Mouse (Mus musculus): ENCODE results near the gene Rbpms2. TPM values are rescaled to one million over a fixed set of nuclear protein-coding genes. Genes with fewer than 3 reads are reported as not detected.

The Rbpms2 gene
- total RNA-seq, 2 experiments from 2014 or later: 63.3 to 89.9 TPM

DNA sequence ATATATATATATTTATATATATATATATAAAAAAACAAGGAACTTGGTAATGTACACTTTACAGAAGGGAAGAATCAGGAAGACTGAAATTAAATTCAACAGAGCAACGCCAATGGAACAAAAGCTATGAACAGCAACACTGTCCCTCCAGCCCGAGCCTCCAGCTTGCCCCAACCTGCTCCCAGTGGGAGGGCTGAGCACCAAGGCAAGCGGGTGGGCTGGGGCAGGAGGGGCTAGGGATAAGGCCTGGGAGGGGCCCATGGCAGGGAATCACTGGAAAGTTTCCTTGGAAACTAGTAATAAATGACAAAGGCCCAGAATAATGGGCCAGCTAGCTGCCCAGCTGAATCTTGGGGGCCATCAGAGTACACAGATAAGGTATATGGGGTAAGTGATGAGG is 63.0 kb downstream of the Rbpms2 start:
- DNase-seq (ENCODE audit: low spot score in 2 of 2): no peak

DNA sequence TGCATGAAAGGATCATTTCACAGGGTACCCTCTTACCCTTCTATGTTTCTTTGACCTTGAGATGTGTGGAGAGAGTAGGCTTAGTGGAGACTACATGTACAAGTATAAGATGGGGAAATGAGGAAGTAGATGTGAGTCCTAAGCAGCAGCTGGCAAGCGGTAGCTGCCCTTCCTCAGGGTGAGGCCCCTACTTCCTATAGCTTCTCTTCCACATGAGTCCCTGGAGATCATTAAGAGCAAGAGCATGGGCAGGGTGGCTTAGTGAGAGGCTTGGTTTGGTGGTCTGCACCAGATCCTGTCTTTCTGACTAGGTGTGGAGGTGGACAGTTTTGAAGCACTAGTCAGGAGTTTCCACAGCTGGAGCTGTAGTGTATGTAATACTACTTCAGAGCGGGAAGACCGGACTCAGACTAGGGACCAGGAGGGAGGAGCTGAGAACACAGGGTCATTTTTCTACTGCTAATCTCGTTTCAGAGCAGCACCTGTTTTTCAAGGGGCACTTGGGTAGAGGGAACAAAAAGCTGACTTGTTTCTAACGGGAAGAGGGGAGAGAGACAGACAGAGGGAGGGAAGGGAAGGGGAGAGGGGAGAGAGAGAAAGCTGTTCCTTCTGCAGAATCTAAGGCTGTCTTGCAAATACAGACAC is 63.6 kb downstream of the Rbpms2 start:
- no peak for DNase-seq (ENCODE audit: low spot score in 2 of 2)

DNA sequence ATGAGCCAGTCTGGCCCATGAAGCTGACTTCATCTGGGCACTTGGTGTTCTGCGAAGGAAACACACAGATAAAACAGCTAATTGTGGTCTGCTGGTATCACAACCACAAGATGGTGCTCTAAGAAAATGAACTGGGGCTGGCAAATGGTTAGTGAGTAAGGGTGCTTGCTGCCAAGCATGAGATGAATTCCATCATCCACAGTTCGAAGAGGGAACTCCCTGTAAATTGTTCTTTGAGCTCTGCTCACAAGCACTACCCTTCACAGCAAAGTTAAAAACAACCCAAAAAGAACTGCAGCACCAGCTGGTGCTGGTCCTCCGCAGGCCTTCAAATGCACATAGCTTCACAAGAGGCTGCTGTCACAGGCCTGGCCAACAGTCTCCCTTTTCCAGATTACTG is 66.2 kb downstream of the Rbpms2 start:
- no peak for DNase-seq (ENCODE audit: low spot score in 2 of 2)

DNA sequence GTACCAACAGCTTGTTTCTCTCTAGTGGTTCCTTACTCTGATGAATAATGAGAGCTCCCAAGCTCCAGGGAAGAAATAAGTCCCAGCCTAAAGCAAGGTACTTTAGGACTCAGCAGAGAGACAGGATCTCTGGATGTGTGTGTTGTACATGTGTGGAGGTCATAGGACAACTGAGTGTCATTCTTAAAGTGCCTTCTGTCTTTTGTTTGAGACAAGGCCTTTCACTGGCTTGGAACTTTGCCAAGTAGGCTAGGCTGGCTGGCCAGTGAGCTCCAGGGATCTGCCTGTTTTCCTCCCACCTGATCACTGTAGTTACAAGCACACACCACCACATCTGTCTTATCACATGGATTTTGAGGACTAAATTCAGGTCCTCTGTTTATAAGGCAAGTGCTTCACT is 66.9 kb downstream of the Rbpms2 start:
- no peak for DNase-seq (ENCODE audit: low spot score in 2 of 2)

DNA sequence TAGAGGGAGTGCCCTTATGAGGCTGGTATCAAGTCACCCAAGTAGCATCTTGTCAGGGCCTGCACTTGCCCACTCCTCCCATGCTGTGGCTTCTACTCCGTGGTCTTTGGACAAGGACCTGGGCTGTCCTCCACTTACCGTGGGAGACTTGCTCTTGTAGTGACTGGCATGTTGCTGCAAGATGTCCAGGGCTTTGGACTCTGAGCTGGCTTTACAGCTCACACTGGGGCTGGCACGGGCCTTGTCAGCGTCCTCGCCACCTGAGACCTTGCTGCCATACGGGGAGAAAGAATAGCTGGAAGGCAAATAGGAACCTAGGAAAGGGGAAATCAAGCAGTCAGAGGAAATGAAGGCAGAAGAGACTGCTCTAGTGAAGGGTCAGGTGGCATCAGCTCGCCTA is 67.9 kb downstream of the Rbpms2 start:
- DNase-seq (ENCODE audit: low spot score in 2 of 2): no peak

DNA sequence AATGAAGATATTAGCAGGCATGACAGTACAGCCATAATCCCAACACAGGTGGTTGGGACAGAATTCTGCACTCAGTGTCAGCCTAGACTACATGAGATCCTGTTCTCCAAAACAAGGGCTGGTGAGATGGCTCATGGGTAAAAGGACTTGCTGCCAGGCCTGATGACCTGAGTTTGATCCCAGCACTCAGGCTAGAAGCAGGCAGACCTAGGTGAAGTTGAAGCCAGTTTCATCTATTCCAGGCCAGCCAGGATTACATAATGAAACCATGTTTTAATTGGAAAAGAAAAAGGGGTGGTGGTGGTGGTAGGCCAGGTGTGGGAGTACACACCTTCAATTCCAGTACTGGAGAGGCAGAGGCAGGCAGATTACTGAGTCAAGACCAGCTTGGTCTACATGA is 68.5 kb downstream of the Rbpms2 start:
- DNase-seq (ENCODE audit: low spot score in 2 of 2): no peak

- DNase-seq (ENCODE audit: low spot score in 2 of 2): no peak
Measured at GRCm38 (mm10) chr9:65700504-65700903, 71.1 kb downstream of the Rbpms2 start.

DNA sequence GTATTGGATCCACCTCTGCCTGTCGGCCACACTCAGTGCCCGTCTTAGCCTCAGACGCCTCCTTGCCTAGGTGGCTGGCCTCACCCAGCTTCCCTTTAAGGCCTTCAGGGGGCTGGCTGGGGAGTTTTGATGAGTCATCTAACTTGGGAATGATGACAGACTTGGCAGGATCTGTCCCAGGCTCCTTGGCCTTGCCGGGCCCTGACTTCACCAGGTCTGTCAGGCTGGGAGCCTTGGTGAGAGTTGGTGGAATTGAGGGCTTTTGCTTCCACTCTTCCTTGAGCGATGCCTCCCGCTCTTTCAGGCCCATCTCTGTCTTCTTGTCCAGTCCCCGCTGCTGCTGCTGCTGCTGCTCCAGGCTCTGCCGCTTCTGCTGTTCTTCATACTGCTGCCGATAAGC is 72.8 kb downstream of the Rbpms2 start:
- DNase-seq (ENCODE audit: low spot score in 2 of 2): no peak

DNA sequence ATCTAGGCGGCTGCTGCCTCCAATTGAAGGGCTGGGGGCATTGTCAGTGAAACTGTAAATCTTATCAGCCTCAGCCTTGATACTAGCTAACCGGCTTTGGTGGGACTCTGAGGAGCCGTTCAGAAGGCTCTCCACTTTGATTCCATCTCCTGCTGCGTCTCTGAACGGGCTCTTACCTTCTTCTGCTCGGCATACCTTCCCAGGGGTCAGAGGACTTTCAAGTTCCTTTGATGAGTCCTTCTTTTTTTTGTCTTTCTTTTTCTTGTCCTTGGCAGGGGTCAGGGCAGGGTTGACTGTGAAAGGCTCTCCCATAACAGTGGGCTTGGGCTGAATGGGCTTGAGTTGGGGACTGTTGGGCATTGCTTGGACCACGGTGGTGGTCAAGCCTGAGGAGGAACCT is 73.8 kb downstream of the Rbpms2 start:
- no peak for DNase-seq (ENCODE audit: low spot score in 2 of 2)

- no peak for DNase-seq (ENCODE audit: low spot score in 2 of 2)
Measured at GRCm38 (mm10) chr9:65703926-65704595, 74.6 kb downstream of the Rbpms2 start.

Other genes starting within 250 kb of the Rbpms2 start
- under 1 TPM; 0.17 to 0.26 TPM for gene Kbtbd13, start 238.0 kb upstream of the Rbpms2 start, total RNA-seq (2021)
- 10 to 100 TPM in 1 of 2 experiments, 1 to 10 TPM in 1; 5.7 to 31.8 TPM for gene Rasl12, start 231.1 kb upstream of the Rbpms2 start, total RNA-seq (2021)
- not detected for gene Slc51b, start 206.7 kb upstream of the Rbpms2 start, total RNA-seq (2021)
- 10 to 100 TPM; 10.9 to 12.4 TPM for gene Mtfmt, start 193.9 kb upstream of the Rbpms2 start, total RNA-seq (2021)
- gene Spg21, start 168.7 kb upstream of the Rbpms2 start, total RNA-seq (2021): 10 to 100 TPM; 53.2 to 64.3 TPM
- gene Ankdd1a, start 109.5 kb upstream of the Rbpms2 start, total RNA-seq (2021): 1 to 10 TPM in 1 of 2 experiments, under 1 TPM in 1; 0.35 to 1.6 TPM
- gene Plekho2, start 49.6 kb upstream of the Rbpms2 start, total RNA-seq (2021): 10 to 100 TPM; 44.9 to 52.5 TPM
- gene Pif1, start 42.5 kb upstream of the Rbpms2 start, total RNA-seq (2021): not detected
- gene Oaz2, start 38.4 kb downstream of the Rbpms2 start, total RNA-seq (2021): 100 to 1,000 TPM; 131 to 132 TPM
- 10 to 100 TPM; 19.6 to 24.4 TPM for gene Zfp609, start 197.9 kb downstream of the Rbpms2 start, total RNA-seq (2021)